Mouse (Mus musculus): ENCODE measurements around the gene Carf.

Carf gene

DNA sequence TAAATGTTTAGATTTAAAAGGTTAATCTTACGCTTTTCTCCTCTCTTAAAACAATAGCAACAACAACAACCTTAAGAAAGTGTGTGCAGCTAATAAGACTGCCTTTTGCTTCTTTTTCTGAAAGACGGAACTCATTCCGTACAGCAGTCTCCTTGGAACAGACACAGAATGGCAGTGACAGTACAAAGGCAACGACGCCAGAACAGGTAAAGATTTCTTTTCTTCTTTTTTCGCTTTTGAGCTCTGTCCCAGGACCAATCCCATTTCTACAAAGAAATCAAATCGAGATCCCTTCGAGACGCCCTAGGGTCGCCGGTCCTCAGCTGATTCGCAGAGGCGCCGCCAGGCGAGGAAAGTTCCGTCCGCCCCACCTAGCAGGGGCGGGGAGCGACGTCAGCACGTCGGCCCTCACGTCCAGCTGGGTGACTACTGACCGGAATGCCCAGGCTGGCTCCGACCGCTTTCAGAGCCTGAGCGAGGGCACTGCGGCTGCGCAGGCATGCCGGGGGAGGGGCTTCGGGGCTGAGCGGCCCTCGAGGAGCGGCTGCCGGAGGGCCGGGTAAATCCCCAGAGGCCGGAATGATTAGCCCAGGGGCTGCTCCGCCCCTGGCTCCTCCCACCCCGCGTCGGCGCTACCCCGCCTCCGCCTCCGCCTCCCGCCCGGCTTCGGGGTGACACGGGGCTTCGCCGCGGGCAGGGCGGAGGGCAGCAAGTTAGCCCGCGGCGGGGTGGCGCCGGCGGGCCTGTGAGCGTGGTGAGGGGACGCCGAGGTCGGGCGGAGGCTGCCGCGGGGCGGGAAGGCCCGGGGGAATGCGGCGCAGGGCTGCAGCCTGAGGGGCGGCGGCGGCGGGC, 82.1 kb downstream of the Carf start, which contains the start of gene Nbeal1:
Gene Nbeal1, plus strand, starts transcription at position 668 of the 852 bp plus-strand sequence.
- DNase-seq (ENCODE audit: low read depth): peak; percentile 98

GRCm38 (mm10) chr1:60180784-60181221, 82.8 kb downstream of the Carf start:
- peak; percentile 34 for DNase-seq (ENCODE audit: low read depth)

- DNase-seq (ENCODE audit: low read depth): no peak
Measured at GRCm38 (mm10) chr1:60188454-60188853, 90.4 kb downstream of the Carf start.

DNA sequence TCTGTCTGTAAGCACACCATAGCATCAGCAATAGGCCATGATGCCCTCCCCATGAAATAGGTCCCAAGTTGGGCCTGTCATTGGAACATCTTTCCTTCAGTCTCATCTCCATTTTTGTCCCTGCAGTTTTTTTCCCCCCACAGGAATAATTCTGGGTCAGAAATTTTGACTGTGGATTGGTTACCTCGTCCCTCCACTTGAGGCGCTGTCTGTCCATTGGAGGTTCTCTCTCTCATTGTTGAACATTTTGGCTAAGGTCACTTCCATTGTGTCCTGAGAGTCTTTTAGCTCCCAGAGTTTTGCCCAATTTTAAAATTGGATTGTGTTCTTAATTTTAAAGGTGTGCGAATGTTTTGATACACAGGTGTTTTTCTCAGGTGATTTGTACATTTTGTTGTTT, 98.8 kb downstream of the Carf start:
- DNase-seq (ENCODE audit: low read depth): no peak

DNA sequence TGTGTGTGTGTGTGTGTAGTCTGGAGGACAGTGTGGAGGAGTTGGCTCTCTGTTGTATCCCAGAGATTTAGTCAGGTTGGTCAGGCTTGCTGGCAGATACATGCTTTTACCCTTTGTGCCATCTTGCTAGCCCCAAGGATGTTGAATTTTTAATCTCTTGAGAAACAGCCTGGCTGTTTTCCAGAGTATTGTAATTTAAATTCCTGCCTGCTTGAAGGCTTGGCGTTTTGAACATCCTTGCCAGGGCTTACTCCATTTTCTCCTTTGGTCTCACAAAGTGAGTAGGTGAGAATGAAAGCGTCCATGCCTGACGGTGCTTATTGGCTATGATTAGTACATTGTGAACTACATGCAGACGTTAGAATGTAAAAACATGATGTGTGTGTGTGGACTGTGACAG, 101.0 kb downstream of the Carf start:
- DNase-seq (ENCODE audit: low read depth): no peak
